Mouse (Mus musculus) forebrain, embryonic 14.5 days (tissue): ENCODE results near the gene Zfp398. TPM values are rescaled to one million over a fixed set of nuclear protein-coding genes. Genes with fewer than 3 reads are reported as not detected.

Experiments
- ATAC-seq: fragments of 200-750 bp; cut with Nextera tagmentation; 2 replicates; pipeline ENCODE4 v1.8.0; 2017; ENCODE audit warnings: mild to moderate bottlenecking, moderate library complexity
- DNase-seq: peaks from one replicate; pipeline ENCODE4 v3.0.0-alpha.2; 2015; ENCODE audit warnings: low spot score
- H3K27ac ChIP-seq: fragments of 300-500 bp; sonication (generic); 2 replicates; pipeline ENCODE4 v1.5.1; 2014; ENCODE audit warnings: low read depth, mild to moderate bottlenecking, control low read depth, low read length, moderate library complexity
- H3K27me3 ChIP-seq: fragments of 300-500 bp; sonication (generic); replicated peaks from 2 replicates; pipeline ENCODE4 v1.6.1; 2014; ENCODE audit warnings: low read length, control low read depth, mixed read lengths; ENCODE audit not compliant: control insufficient read depth, insufficient read depth
- H3K36me3 ChIP-seq: fragments of 300-500 bp; sonication (generic); 2 replicates; pipeline ENCODE4 v1.6.1; 2014; ENCODE audit warnings: low read length, control low read depth; ENCODE audit not compliant: control insufficient read depth, insufficient read depth
- H3K4me1 ChIP-seq: fragments of 300-500 bp; sonication (generic); 2 replicates; pipeline ENCODE4 v1.6.1; 2014; ENCODE audit warnings: antibody characterized with exemption, low read length, control low read depth; ENCODE audit not compliant: control insufficient read depth, insufficient read depth
- H3K4me2 ChIP-seq: fragments of 300-500 bp; sonication (generic); 2 replicates; pipeline ENCODE4 v1.6.1; 2014; ENCODE audit warnings: mild to moderate bottlenecking, control low read depth, low read length
- H3K4me3 ChIP-seq: fragments of 300-500 bp; sonication (generic); 2 replicates; pipeline ENCODE4 v1.5.1; 2014; ENCODE audit warnings: low read depth, low read length, control low read depth
- H3K9ac ChIP-seq: fragments of 300-500 bp; sonication (generic); 2 replicates; pipeline ENCODE4 v1.6.1; 2014; ENCODE audit warnings: mild to moderate bottlenecking, low read length, control low read depth, moderate library complexity
- H3K9me3 ChIP-seq: fragments of 300-500 bp; sonication (generic); replicated peaks from 2 replicates; pipeline ENCODE4 v1.6.1; 2016; ENCODE audit warnings: low read length, control low read depth, mixed read lengths; ENCODE audit not compliant: control insufficient read depth
- WGBS: fragments of 180-500 bp; shearing (Covaris S2); extraction: QIAGEN DNeasy Blood & Tissue Kit; methylation state at CpG from one replicate; pipeline ENCODE4 v1.1.7; 2014; 5-methylcytosine and 5-hydroxymethylcytosine counted together
- polyA plus RNA-seq: library from polyadenylated mRNA; unstranded; fragments of >200 nt; fragmentation: Nextera tagmentation; extraction: Ambion mirVana; gene quantifications from 2 replicates; pipeline ENCODE4 v1.2.1, GENCODE M21; 2014

Zfp398 gene
- 9.1 and 15.4 TPM in 2 replicates for polyA plus RNA-seq

DNA sequence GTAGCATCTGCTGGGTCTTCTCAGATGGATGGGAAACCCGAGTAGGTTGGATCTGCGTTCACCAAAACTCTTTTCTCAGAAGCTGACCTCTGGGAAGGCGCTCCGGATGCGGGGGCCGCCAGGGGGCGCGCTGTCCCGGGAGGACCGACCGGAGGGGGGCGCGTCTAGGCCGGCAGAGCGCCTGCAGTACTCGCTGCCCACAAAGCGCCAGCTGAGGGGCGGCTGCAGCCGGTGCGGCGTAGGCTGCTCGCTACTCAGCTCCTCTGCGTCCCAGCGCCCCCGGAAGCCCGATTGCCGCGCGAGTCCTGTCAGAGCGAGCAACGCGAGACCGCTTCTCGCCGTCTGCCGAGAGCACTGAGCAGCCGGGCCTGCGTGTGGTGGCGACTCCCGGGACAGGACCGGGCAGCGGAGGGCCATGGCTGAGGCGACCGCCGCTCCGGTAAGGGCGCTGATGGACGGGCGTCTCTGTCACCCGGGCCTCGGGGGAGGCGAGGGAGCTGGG, at the start of gene Zfp398:
Gene Zfp398, plus strand, starts transcription at position 180 of the 502 bp plus-strand sequence.
- Histone ChIP-seq H3K4me1 (0 out of 2 replicates have a peak, but pooled peaks cover 2% of the 10 kb centered on the region), H3K9ac (peak within 1 kb of the TSS; percentile 95), H3K27ac (peak within 1 kb of the TSS; percentile 96), H3K36me3 (peaks cover 4% of the 10 kb centered on the region; the same call in 1 of the 2 replicates), H3K4me3 (peak within 1 kb of the TSS; percentile 90), H3K4me2 (peak within 1 kb of the TSS; percentile 75), H3K9me3 (no peaks in the 10 kb centered on the region), H3K27me3 (no peaks in the 10 kb centered on the region)
- DNase-seq (peak; percentile 96), ATAC-seq (peak; percentile 97)
- WGBS = under 1% methylated on average over 49 of the region's 52 CpGs

DNA sequence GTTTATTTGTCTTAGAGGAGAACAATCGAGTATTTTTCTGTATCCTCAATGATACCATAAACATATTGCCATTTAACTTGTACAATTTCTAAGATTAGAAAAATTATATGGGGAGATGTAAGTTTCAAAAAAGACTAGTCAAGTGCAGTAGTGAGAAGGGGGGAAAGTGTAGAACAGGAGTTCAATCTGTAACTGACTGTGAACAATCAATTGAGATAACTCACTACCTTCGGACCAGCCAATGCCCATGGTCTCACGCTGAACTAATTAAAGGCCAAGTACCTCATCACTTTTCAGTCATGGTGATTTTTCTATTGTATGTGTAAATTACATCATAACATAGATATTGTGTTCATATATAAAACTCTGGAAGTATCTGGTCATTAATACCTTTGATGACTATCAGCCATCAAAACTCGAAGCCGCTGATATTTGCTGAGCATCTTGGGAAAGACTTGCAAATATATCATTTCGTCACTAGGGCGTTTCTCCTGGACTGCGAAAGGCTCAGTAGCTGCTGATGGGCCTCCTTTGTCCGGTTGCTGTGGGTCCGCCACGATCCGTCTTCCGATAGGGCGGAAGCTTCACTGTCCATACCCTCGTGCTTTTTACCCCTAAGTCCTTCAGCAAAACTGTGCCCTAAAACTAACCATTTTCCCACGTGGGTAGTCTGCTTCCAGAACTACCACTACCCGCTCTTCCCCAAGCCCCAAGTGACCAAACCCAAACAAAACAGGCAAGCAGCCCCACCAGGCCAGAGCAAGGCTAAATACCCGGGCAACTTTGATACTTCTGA, 47.3 kb upstream of the Zfp398 start:
- Histone ChIP-seq H3K9ac (peak overlapping the region; percentile 76), H3K36me3 (no peaks in the 10 kb centered on the region), H3K4me3 (peak overlapping the region; percentile 43), H3K27ac (peak overlapping the region; percentile 94), H3K4me2 (peak overlapping the region; percentile 65), H3K27me3 (no peaks in the 10 kb centered on the region), H3K9me3 (no peaks in the 10 kb centered on the region), H3K4me1 (no peaks in the 10 kb centered on the region)
- ATAC-seq (peak; percentile 96), DNase-seq (peak; percentile 94)
- WGBS = 2% methylated on average over 18 of the region's 18 CpGs

DNA sequence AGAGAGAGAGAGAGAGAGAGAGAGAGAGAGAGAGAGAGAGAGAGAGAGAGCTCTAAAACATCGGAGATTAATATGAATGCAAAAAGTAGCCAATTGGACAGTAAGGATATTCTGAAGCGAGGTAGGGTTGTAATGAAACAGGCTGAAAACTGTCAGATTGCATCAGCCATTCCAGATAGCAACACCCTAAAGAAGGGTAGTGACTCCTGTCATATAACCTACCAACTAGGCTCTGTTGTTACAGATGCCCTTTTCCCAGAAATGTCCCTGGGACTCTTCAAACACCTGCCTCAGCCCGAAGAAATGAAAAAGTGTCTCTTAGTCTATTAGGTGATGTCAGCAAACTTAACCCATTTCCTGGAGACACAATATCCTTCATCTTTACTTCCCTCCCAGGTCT, 46.6 kb upstream of the Zfp398 start:
- 32% methylated on average over 3 of the region's 3 CpGs for WGBS
- ATAC-seq = peak; percentile 30; the same call in 1 of the 2 replicates
- peak overlapping the region; percentile 43 for H3K4me3 ChIP-seq
- H3K27me3 ChIP-seq = no peaks in the 10 kb centered on the region
- DNase-seq = peak; percentile 31
- H3K27ac ChIP-seq = peak overlapping the region; percentile 94
- H3K4me2 ChIP-seq = peak overlapping the region; percentile 65
- no peaks in the 10 kb centered on the region for H3K9me3 ChIP-seq
- no peaks in the 10 kb centered on the region for H3K4me1 ChIP-seq
- no peaks in the 10 kb centered on the region for H3K36me3 ChIP-seq
- H3K9ac ChIP-seq = peak overlapping the region; percentile 76

DNA sequence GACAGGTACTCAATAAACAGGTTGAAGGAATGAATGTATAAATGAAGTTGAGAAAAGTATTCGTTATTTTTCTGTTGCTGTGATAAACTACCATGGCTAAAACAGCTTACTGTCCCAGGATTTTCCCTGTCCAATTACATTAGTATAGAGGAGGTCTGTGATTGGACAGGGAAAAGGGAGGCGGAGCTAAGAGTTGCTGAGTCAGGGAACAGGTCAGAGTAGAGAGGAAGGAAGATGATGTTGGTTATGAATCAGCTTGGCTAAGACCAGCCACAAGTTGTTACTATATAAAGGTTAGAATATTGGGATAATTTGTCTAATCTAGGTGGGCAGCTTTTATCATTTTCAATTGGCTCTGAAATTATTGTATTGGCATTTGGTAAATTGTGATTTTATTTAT, 44.7 kb upstream of the Zfp398 start:
- 64% methylated on average over 2 of the region's 2 CpGs for WGBS
- H3K4me1 ChIP-seq = no peaks in the 10 kb centered on the region

DNA sequence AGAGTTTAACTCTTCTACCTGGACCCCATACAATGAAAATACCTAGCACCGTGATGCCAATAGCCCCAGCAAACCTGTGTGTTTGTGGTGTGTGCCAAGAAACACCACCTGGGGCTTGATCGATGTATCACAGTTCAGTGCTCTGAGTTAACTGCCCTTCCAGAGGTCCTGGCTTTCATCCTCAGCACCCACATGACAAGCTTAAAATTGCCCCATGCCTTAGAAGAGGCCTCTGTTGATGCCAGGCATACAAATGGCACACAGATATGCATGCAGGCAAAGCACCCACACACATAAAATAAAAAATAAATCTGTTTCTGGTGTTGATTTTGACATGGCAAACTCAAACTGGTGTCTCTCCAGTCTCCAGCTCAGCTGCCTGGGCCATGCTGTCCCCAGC, 42.9 kb upstream of the Zfp398 start:
- no peak for DNase-seq
- 73% methylated on average over 2 of the region's 2 CpGs for WGBS
- no peaks in the 10 kb centered on the region for H3K4me1 ChIP-seq
- no peak overlapping the region for H3K9ac ChIP-seq
- H3K27me3 ChIP-seq = no peaks in the 10 kb centered on the region
- H3K27ac ChIP-seq = no peak overlapping the region
- H3K4me2 ChIP-seq = no peak overlapping the region
- H3K4me3 ChIP-seq = no peak overlapping the region
- H3K36me3 ChIP-seq = peaks cover 31% of the 10 kb centered on the region
- H3K9me3 ChIP-seq = no peaks in the 10 kb centered on the region
- no peak for ATAC-seq

More for the DNA sequence above, 44.7 kb upstream of the Zfp398 start:
- Histone ChIP-seq H3K36me3 (peaks cover 15% of the 10 kb centered on the region), H3K27ac (no peak overlapping the region), H3K4me3 (no peak overlapping the region), H3K9me3 (no peaks in the 10 kb centered on the region), H3K9ac (no peak overlapping the region), H3K4me2 (no peak overlapping the region), H3K27me3 (no peaks in the 10 kb centered on the region)
- ATAC-seq (no peak), DNase-seq (peak; percentile 14)

DNA sequence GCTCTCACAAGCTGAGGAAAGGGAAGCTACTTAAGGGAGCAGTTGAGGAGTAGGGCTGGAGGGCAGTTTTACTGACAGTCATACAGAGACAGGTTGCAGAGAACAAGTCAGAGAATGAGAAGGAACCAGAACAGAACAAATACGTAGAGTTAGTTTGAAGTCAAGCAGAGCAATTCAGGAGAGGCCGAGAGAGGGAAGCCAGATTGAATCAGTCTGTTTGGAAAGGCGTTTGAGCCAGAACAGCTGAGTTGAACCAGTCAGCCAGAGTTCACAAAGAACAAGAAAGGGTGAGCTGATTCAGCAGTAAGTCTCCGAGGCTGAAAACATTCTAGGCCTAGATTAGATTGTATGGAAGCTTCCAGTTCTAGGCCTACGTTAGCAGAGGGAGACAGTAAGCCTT, 42.2 kb upstream of the Zfp398 start:
- H3K4me1 ChIP-seq = no peaks in the 10 kb centered on the region
- ATAC-seq (no peak), DNase-seq (no peak)
- 78% methylated on average over 5 of the region's 5 CpGs for WGBS
- peaks cover 38% of the 10 kb centered on the region for H3K36me3 ChIP-seq
- no peaks in the 10 kb centered on the region for H3K9me3 ChIP-seq
- no peak overlapping the region for H3K27ac ChIP-seq
- no peak overlapping the region for H3K4me2 ChIP-seq
- H3K27me3 ChIP-seq = no peaks in the 10 kb centered on the region
- H3K9ac ChIP-seq = no peak overlapping the region
- no peak overlapping the region for H3K4me3 ChIP-seq

DNA sequence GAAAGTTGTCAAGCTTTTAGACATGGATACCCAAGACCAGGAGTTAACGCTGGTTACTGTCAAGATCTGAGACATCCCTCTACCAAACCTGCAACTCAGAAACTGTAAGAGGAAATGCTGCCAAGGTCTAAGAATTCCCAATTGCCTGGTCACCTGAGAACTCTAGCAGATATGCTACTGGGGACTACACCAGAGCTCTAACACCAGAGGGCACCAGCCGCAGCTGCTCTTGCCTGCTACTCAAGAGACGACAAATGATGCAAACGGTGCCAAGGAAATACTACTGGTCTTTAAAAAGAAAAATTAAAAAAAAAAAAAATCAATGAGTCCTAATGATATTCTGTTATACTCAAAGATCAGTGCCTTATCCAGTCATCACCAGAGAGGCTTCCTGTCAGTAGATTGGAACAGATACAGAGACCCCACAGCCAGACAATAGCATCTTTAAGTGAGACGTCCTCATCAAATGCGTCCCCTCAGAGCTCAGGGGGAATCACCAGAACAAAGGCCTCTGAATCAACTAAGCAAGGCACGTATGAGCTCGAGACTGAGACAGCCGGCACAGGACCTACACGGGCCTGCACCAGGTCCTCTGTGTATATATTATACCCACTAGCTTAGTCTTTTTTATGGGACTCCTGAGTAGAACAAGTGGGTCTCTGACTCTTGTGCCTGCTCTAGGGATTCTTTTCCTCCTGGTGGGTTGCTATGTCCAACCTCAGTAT, 41.2 kb upstream of the Zfp398 start:
- H3K36me3 ChIP-seq = peaks cover 48% of the 10 kb centered on the region
- H3K27me3 ChIP-seq = no peaks in the 10 kb centered on the region
- ATAC-seq (no peak), DNase-seq (peak; percentile 58)
- H3K4me3 ChIP-seq = no peak overlapping the region
- H3K9me3 ChIP-seq = no peaks in the 10 kb centered on the region
- WGBS = 47% methylated on average over 10 of the region's 10 CpGs
- no peak overlapping the region for H3K27ac ChIP-seq
- H3K9ac ChIP-seq = no peak overlapping the region
- H3K4me2 ChIP-seq = no peak overlapping the region
- no peaks in the 10 kb centered on the region for H3K4me1 ChIP-seq

DNA sequence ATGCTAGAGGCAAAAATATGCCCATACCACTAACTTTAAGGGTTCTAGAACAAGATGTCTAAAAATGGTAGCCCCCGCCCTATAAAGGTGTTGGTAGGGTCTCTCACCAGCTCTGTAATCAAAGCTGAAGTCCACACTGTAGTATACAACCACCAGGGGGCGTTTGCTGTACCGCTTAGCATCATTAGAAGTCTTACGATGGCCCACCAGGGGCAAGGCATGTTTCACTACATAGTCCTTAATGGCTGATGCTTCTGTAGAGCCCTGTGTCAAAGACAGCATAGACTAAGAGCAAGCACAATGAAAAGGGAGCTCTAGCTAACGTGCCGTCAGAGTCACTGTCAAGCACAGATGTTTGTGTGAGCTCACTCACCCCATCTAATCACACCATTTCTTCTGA, 36.4 kb upstream of the Zfp398 start:
- DNase-seq (peak; percentile 87), ATAC-seq (peak; percentile 73)
- H3K4me2 ChIP-seq = no peak overlapping the region
- H3K9me3 ChIP-seq = no peaks in the 10 kb centered on the region
- peaks cover 96% of the 10 kb centered on the region for H3K36me3 ChIP-seq
- no peak overlapping the region for H3K4me3 ChIP-seq
- no peak overlapping the region for H3K27ac ChIP-seq
- H3K4me1 ChIP-seq = no peaks in the 10 kb centered on the region
- H3K9ac ChIP-seq = no peak overlapping the region
- WGBS = 40% methylated on average over 6 of the region's 6 CpGs
- no peaks in the 10 kb centered on the region for H3K27me3 ChIP-seq
